Mouse (Mus musculus) liver, embryonic 14.5 days (tissue): Measurements from ENCODE around the gene 9330182O14Rik.

ENCODE experiments used
- CTCF ChIP-seq: IDR thresholded peaks from 2 replicates; pipeline ENCODE4 v1.5.1; 2016; ENCODE audit warnings: antibody characterized with exemption, low read depth, control low read depth
- EP300 ChIP-seq: IDR thresholded peaks from 2 replicates; pipeline ENCODE4 v1.6.1; 2016; ENCODE audit warnings: antibody characterized with exemption, low read depth

- TF ChIP-seq EP300 (no peak), CTCF (no peak)
Measured at GRCm38 (mm10) chr15:40124211-40124953, 9.8 kb upstream of the 9330182O14Rik start.
